Mouse (Mus musculus): Measurements from ENCODE around the gene Vmn2r90.

GRCm38 (mm10) chr17:17762614-17763293, 59.2 kb downstream of the Vmn2r90 start:
- no peak for TF ChIP-seq CTCF (IDR thresholded peaks at IDR 0.05; ENCODE audit: low read depth)
- TF ChIP-seq EP300 (IDR thresholded peaks at IDR 0.05; ENCODE audit: low read depth) = no peak

All from liver, embryonic 14.5 days (tissue).